Mouse (Mus musculus): ENCODE results near the gene Rhoj.

DNA sequence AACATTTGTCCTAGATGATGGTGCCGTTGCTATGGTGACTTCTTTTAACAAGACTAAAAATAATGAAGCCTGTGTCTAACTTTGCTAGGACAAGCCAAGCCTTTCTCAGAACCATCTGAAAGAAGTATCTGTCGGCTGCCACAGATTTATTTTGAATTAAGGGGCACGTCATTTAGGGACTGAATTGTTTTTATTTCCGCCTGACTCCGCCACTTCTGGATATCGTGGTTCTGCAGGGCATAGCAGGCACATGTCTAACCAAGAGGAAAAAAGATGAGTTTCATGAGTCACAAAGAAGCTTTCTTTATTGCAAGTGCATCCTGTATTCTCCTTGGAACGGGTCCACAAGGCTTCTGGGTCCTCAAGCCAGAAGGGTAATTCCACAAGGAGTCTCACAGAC lies 116.2 kb downstream of the Rhoj start:
- TF ChIP-seq CEBPB (IDR thresholded peaks at IDR 0.05; ENCODE audit: low read depth) = no peak
- no peak for TF ChIP-seq FOSL1 (IDR thresholded peaks at IDR 0.05; ENCODE audit: insufficient read depth, low read length, poor library complexity, severe bottlenecking)
- no peak for TF ChIP-seq CTCF (IDR thresholded peaks at IDR 0.05; ENCODE audit: control insufficient read depth, insufficient read depth, insufficient read length)
- TF ChIP-seq MAX (IDR thresholded peaks at IDR 0.05) = no peak
- no peak for TF ChIP-seq MYOG (IDR thresholded peaks at IDR 0.05; ENCODE audit: control insufficient read depth, extremely low read depth, insufficient read length)
